Mouse (Mus musculus): ENCODE measurements around the gene Cldn8.

DNA sequence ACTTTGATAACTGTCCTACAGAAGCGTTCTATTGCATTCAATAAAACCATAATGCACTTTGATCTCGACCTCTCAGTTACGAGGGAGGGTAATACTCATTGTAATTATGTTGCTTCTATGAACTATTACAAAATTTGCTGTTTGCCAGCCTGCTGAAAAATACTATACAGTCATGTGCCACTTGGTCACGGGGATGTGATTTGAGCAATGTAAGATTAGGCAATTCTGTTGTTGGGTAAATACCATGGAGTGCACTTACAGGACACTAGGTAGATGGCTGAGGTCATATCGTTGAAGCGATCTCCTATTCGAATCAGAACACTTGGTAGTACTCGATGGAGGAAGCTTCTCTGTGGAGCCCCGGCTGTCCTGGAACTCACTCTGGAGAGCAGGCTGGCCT lies 20.4 kb upstream of the Cldn8 start:
- TF ChIP-seq POLR2A (IDR thresholded peaks at IDR 0.05; ENCODE audit: borderline replicate concordance, control insufficient read depth, low read depth, low read length) (no peak), CTCF (IDR thresholded peaks at IDR 0.05; ENCODE audit: control insufficient read depth, insufficient read depth, low read length) (no peak)

All from bone marrow, adult 2 months (tissue).